Mouse (Mus musculus) liver, embryonic 12.5 days (tissue): ENCODE measurements at regions not wholly inside any gene's neighbourhood (a gene's known extent, or its start where the extent isn't known, plus 50 kb on each side); places are given as distances from the start of the nearest gene placed in this dataset.

Experiments
- ATAC-seq: fragments of 200-750 bp; cut with Nextera tagmentation; 2 replicates; pipeline ENCODE4 v1.8.0; 2017; ENCODE audit warnings: moderate number of reproducible peaks, mild to moderate bottlenecking, moderate library complexity
- H3K27ac ChIP-seq: fragments of 300-500 bp; sonication (generic); 2 replicates; pipeline ENCODE4 v1.5.1; 2016; ENCODE audit warnings: mild to moderate bottlenecking
- H3K27me3 ChIP-seq: fragments of 300-500 bp; sonication (generic); replicated peaks from 2 replicates; pipeline ENCODE4 v1.6.1; 2016; ENCODE audit warnings: mild to moderate bottlenecking, moderate library complexity
- H3K36me3 ChIP-seq: fragments of 300-500 bp; sonication (generic); 2 replicates; pipeline ENCODE4 v1.6.1; 2016; ENCODE audit warnings: mild to moderate bottlenecking, moderate library complexity
- H3K4me1 ChIP-seq: fragments of 300-500 bp; sonication (generic); 2 replicates; pipeline ENCODE4 v1.6.1; 2016
- H3K4me2 ChIP-seq: fragments of 300-500 bp; sonication (generic); 2 replicates; pipeline ENCODE4 v1.6.1; 2016; ENCODE audit warnings: mild to moderate bottlenecking, moderate library complexity
- H3K4me3 ChIP-seq: fragments of 300-500 bp; sonication (generic); 2 replicates; pipeline ENCODE4 v1.5.1; 2016; ENCODE audit warnings: mild to moderate bottlenecking, moderate library complexity
- H3K9ac ChIP-seq: fragments of 300-500 bp; sonication (generic); 2 replicates; pipeline ENCODE4 v1.6.1; 2016; ENCODE audit warnings: mild to moderate bottlenecking, moderate library complexity
- H3K9me3 ChIP-seq: fragments of 300-500 bp; sonication (generic); replicated peaks from 2 replicates; pipeline ENCODE4 v1.6.1; 2016; ENCODE audit warnings: mild to moderate bottlenecking, moderate library complexity
- WGBS: fragments of 180-500 bp; shearing (Covaris S2); methylation state at CpG from one replicate; pipeline ENCODE4 v1.1.7; 2016; ENCODE audit not compliant: insufficient replicate concordance; 5-methylcytosine and 5-hydroxymethylcytosine counted together

DNA sequence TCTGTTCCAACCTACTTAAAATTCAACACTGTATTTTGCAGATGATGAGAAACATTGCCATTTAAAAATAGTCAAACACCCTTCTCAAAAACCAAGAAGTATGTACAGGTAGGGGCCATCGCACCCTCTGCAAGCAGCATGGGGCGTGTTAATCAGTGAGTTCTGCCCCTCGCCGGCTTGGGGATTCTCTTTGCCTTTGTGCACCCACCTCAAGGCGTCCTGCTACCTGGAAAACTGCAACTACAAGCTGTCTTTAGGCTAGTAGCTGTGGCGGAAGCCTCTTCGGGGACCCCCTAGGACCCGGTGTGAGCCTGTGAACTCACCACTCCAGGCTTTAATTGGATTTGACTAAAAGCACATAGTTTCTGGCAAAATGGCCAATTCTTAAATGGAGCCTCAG is 311.0 kb downstream of the Mtx2 start:
- WGBS = 26% methylated on average over 8 of the region's 8 CpGs
- peaks cover 71% of the 10 kb centered on the region for H3K27me3 ChIP-seq
- no peak overlapping the region for H3K4me3 ChIP-seq
- H3K27ac ChIP-seq = no peak overlapping the region
- no peaks in the 10 kb centered on the region for H3K9me3 ChIP-seq
- no peaks in the 10 kb centered on the region for H3K36me3 ChIP-seq
- H3K9ac ChIP-seq = no peak overlapping the region
- no peaks in the 10 kb centered on the region for H3K4me1 ChIP-seq
- no peak overlapping the region for H3K4me2 ChIP-seq
- no peak for ATAC-seq

GRCm38 (mm10) chr2:75137133-75137982 is 311.8 kb downstream of the Mtx2 start:
- WGBS = 3% methylated on average over 42 of the region's 42 CpGs
- H3K27me3 ChIP-seq = peaks cover 76% of the 10 kb centered on the region

GRCm38 (mm10) chr2:75137983-75138745 is 312.6 kb downstream of the Mtx2 start:
- Histone ChIP-seq H3K27ac (no peak overlapping the region), H3K36me3 (no peaks in the 10 kb centered on the region), H3K9ac (no peak overlapping the region), H3K4me3 (peak overlapping the region; percentile 21), H3K4me1 (no peaks in the 10 kb centered on the region), H3K4me2 (peak overlapping the region; percentile 61), H3K9me3 (no peaks in the 10 kb centered on the region), H3K27me3 (peaks cover 79% of the 10 kb centered on the region)
- WGBS = 6% methylated on average over 29 of the region's 29 CpGs
- ATAC-seq = no peak

More at GRCm38 (mm10) chr2:75137133-75137982, 311.8 kb downstream of the Mtx2 start:
- peak overlapping the region; percentile 21 for H3K4me3 ChIP-seq
- no peaks in the 10 kb centered on the region for H3K4me1 ChIP-seq
- no peaks in the 10 kb centered on the region for H3K36me3 ChIP-seq
- no peak for ATAC-seq
- H3K9me3 ChIP-seq = no peaks in the 10 kb centered on the region
- H3K27ac ChIP-seq = no peak overlapping the region
- H3K4me2 ChIP-seq = peak overlapping the region; percentile 61
- no peak overlapping the region for H3K9ac ChIP-seq

DNA sequence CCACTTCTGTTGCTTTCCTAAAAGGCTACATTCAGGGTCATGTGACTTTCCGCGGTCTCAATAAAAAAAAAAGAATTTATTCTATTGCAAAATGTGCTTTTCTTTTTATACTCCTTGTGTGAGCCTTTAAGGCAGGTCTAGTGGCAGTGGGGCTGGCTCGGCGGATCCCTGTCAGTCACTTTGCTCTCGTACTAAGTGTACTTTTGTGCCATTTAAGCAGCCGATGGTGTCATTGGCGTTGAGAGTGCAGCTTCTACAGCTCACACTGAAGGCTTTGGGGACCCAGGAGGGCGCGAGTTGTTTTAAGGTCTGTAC is 313.1 kb downstream of the Mtx2 start:
- Histone ChIP-seq H3K27me3 (peaks cover 74% of the 10 kb centered on the region), H3K27ac (no peak overlapping the region), H3K36me3 (no peaks in the 10 kb centered on the region), H3K4me2 (no peak overlapping the region), H3K9me3 (no peaks in the 10 kb centered on the region), H3K4me3 (no peak overlapping the region), H3K4me1 (no peaks in the 10 kb centered on the region), H3K9ac (no peak overlapping the region)
- 37% methylated on average over 9 of the region's 9 CpGs for WGBS
- no peak for ATAC-seq

GRCm38 (mm10) chr2:75139544-75139943 is 313.9 kb downstream of the Mtx2 start:
- ATAC-seq = no peak
- Histone ChIP-seq H3K4me3 (no peak overlapping the region), H3K9ac (no peak overlapping the region), H3K27me3 (peaks cover 65% of the 10 kb centered on the region), H3K36me3 (no peaks in the 10 kb centered on the region), H3K9me3 (no peaks in the 10 kb centered on the region), H3K4me1 (no peaks in the 10 kb centered on the region), H3K27ac (no peak overlapping the region), H3K4me2 (no peak overlapping the region)
- 42% methylated on average over 2 of the region's 2 CpGs for WGBS

DNA sequence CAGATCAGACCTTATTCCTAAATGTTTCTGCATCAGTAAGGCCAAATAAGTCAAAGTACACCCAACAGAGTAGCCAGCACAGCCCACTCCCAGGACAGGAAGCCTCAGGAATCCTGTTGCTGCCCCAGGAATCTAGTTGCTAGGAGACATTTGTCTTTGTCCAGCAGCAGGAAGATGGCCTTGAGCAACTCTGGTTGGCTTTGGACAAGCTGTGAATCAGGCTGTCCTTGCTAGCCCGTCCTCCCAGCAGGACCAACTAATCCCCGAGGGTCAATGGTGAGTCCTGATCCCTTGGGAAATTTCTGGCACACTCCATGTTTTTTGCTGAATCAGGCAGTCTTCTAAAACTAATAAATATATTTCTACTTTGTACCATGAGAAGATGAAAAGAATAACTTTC is 317.1 kb downstream of the Mtx2 start:
- Histone ChIP-seq H3K36me3 (no peaks in the 10 kb centered on the region), H3K4me2 (no peak overlapping the region), H3K9ac (no peak overlapping the region), H3K27ac (no peak overlapping the region), H3K9me3 (no peaks in the 10 kb centered on the region), H3K4me3 (no peak overlapping the region), H3K27me3 (peaks cover 45% of the 10 kb centered on the region), H3K4me1 (no peaks in the 10 kb centered on the region)
- WGBS = 15% methylated on average over 2 of the region's 2 CpGs
- no peak for ATAC-seq

DNA sequence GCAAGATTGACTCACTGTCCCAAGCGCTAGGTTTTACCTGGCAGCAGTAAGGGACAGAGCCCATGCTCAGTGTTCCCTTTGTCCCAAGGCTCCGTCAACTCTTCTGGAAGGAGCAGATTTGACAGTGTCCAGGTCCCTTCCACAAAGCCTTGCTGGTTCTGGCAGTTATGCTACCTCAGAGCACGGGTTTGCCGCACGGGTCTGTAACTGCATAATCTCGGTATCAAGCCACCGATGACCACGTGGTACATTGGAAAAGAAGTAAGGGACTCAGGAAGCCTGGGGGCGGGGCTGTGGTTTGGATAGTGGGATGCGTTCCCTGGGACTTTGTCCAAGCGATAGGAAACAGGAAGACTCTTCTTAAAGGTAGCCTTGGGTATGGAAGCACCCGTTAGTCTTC is 319.3 kb downstream of the Mtx2 start:
- ATAC-seq = no peak
- WGBS = 40% methylated on average over 12 of the region's 12 CpGs

DNA sequence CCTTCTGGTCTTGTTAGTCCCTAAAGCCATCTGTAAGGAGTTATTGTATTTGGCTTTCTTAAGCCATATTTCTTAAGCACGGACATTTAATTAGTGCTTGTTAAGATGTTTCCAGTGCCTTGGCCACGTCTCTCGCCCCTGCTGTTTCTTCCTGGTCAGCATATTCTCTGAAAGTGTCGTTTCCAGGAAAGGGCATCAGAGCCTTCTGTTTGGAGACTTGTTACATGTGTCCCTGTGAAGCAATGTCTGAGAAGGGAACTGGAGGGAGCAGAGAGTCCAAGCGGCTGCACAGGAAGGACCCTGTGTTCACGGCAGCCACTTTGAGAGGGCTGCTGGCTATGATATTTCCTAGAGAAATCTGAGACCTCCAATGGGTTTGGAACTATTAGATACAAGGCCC is 320.7 kb downstream of the Mtx2 start:
- no peak overlapping the region for H3K4me3 ChIP-seq
- H3K4me2 ChIP-seq = no peak overlapping the region
- H3K9ac ChIP-seq = no peak overlapping the region
- no peak overlapping the region for H3K27ac ChIP-seq
- ATAC-seq = no peak
- H3K4me1 ChIP-seq = no peaks in the 10 kb centered on the region
- no peaks in the 10 kb centered on the region for H3K9me3 ChIP-seq
- no peaks in the 10 kb centered on the region for H3K36me3 ChIP-seq
- 43% methylated on average over 6 of the region's 6 CpGs for WGBS
- H3K27me3 ChIP-seq = peaks cover 15% of the 10 kb centered on the region

More for the DNA sequence above, 319.3 kb downstream of the Mtx2 start:
- no peak overlapping the region for H3K4me3 ChIP-seq
- no peaks in the 10 kb centered on the region for H3K4me1 ChIP-seq
- H3K27ac ChIP-seq = no peak overlapping the region
- no peak overlapping the region for H3K9ac ChIP-seq
- H3K36me3 ChIP-seq = no peaks in the 10 kb centered on the region
- no peaks in the 10 kb centered on the region for H3K9me3 ChIP-seq
- peaks cover 28% of the 10 kb centered on the region for H3K27me3 ChIP-seq
- no peak overlapping the region for H3K4me2 ChIP-seq

DNA sequence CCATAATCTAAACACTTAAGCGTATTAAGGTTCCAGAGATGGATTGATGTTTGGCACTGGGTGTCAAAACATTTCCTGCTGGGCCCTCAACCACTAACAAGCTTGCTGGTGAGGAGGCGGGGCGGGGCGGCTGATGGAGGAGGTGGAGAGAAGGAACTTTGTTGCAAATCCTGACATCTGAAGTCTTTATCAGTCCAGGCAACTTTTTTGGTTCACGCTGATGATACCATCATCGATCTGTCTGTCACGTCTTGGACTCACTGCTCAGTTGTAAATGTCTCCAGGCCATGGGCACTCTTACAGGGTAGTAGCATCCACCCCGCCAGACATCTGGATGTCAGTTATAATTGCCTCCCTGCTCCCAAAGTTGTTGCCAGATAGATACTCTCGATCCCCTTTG is 321.8 kb downstream of the Mtx2 start:
- H3K27ac ChIP-seq = no peak overlapping the region
- no peak overlapping the region for H3K4me2 ChIP-seq
- H3K36me3 ChIP-seq = no peaks in the 10 kb centered on the region
- H3K9ac ChIP-seq = no peak overlapping the region
- H3K4me3 ChIP-seq = no peak overlapping the region
- H3K9me3 ChIP-seq = no peaks in the 10 kb centered on the region
- no peaks in the 10 kb centered on the region for H3K4me1 ChIP-seq
- WGBS = 56% methylated on average over 9 of the region's 9 CpGs
- H3K27me3 ChIP-seq = peaks cover 7% of the 10 kb centered on the region
- no peak for ATAC-seq

- 67% methylated on average over 8 of the region's 8 CpGs for WGBS
- Histone ChIP-seq H3K9ac (no peak overlapping the region), H3K4me1 (no peaks in the 10 kb centered on the region), H3K27ac (no peak overlapping the region), H3K4me3 (no peak overlapping the region), H3K27me3 (peaks cover 3% of the 10 kb centered on the region), H3K4me2 (no peak overlapping the region), H3K36me3 (no peaks in the 10 kb centered on the region), H3K9me3 (no peaks in the 10 kb centered on the region)
- ATAC-seq = no peak
Measured at GRCm38 (mm10) chr2:75147967-75148366, 322.4 kb downstream of the Mtx2 start.

- Histone ChIP-seq H3K36me3 (no peaks in the 10 kb centered on the region), H3K27me3 (peaks cover 3% of the 10 kb centered on the region), H3K4me2 (no peak overlapping the region), H3K9ac (no peak overlapping the region), H3K27ac (no peak overlapping the region), H3K9me3 (no peaks in the 10 kb centered on the region), H3K4me1 (no peaks in the 10 kb centered on the region), H3K4me3 (no peak overlapping the region)
- 72% methylated on average over 5 of the region's 5 CpGs for WGBS
- ATAC-seq = no peak
Measured at GRCm38 (mm10) chr2:75149036-75149435, 323.4 kb downstream of the Mtx2 start.

GRCm38 (mm10) chr2:75149562-75149961 is 324.0 kb downstream of the Mtx2 start:
- no peaks in the 10 kb centered on the region for H3K4me1 ChIP-seq
- ATAC-seq = no peak
- H3K27ac ChIP-seq = no peak overlapping the region
- peak overlapping the region; percentile 28; the same call in 1 of the 2 replicates for H3K4me2 ChIP-seq
- peaks cover 3% of the 10 kb centered on the region for H3K27me3 ChIP-seq
- H3K9ac ChIP-seq = no peak overlapping the region
- H3K36me3 ChIP-seq = no peaks in the 10 kb centered on the region
- H3K4me3 ChIP-seq = no peak overlapping the region
- WGBS = 44% methylated on average over 12 of the region's 12 CpGs
- H3K9me3 ChIP-seq = no peaks in the 10 kb centered on the region
